Mouse (Mus musculus): Measurements from ENCODE around the gene Prmt7.

Gene Prmt7

DNA sequence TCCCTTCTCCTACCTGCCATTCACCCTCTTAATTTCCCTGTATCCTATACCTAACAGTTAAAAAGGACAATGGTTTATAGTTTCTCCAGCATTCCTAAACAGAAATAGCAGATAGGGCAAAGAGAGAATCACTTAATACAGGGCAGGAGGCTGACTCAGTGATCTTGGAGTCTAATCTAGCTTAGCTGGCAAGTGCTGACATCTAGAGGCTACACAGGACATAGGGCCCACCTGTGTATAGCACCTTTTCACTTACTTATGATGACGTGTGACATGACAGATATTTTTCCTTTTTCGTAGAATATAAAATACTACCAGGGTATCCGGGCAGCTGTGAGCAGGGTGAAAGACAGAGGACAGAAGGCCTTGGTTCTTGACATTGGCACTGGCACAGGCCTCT is 8.9 kb downstream of the Prmt7 start:
- DNase-seq (ENCODE audit: low read depth, low spot score) = no peak

DNA sequence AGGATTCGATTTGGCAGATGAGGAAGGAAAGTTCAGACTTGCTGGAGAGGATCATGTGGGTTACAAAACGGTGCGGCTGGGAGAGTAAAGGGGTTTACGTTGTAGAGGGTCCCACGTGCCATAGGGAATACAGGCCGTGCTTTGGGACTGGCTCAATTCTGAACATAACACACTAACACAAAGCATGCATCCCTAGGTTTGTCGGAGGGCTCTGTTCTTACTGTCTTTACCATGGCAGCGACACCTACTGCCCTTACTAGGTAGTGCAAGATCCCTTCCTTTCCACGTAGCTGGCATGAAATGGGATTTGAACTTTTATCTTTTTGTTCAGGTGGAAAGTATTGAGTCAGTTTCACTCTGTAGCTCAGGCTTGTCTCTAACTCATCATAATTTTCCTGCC is 15.9 kb downstream of the Prmt7 start:
- DNase-seq (ENCODE audit: low read depth, low spot score) = peak; percentile 81

DNA sequence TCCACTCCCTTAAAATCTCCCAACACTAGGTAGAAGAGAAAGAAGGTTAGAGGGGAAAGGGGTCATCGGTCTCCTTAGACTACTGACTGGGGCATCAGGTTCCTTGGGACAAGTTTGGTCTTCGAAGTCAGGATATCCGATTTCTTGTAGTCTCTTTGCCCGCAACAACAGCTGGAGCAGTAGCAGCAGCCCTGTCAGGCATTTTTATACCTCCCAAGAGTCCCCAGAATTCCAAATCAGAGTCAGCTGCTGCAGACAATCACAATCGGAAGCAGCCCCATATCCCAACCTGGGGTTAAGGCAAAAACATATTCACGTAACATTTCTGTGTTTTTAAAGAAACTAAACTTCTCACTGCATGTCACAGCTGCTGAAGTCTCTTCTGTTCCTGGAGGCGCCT is 20.8 kb downstream of the Prmt7 start:
- DNase-seq (ENCODE audit: low read depth, low spot score) = no peak

DNA sequence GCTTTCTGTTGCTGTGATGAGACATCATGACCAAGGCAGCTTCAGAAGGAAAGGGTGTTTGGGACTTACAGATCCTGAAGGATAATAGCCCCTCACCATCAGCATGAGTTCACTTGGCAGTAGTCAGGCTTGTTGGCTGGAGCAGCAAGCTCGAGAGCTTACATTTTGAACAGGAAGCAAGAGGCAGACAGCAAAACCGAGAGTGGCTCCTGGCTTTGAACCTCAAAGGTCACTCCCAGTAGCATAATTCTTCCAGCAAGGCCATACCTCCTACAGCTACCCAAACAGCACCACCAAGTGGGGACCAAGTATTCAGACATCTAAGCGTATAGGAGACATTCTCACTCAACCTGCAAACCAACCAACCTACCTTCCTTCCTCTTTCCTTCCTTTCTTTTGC is 22.0 kb downstream of the Prmt7 start:
- no peak for DNase-seq (ENCODE audit: low read depth, low spot score)

DNA sequence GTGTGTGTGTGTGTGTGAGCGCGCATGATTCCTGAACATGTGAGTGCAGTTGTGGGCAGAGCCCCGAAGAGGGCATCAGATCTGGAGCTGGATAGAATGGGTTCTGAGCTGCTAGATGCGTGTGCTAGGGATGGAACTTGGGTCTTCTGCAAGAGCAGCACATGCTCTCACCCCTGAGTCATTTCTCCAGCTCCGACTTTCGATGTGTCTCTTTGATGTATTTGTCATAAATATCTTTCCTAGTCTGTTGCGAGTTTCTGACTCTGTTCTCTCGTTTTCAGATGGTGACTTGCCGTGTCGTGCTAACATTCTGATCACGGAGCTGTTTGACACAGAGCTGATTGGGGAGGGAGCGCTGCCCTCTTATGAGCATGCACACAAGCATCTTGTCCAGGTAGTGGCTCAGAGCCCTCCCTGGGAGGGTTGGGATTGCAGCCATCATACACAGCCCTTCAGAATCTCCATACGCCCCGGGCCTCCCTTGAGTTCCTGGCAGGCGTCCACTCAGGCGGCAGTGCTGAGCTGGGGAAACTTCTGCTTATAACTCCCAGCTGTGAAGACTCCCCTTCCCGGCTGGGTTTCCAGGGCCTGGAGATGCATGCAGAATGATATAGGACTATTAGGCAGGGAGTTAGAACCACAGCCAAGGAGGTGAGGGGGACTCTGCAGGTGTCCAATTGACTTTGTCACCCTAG is 24.0 kb downstream of the Prmt7 start:
- DNase-seq (ENCODE audit: low read depth, low spot score) = no peak

DNA sequence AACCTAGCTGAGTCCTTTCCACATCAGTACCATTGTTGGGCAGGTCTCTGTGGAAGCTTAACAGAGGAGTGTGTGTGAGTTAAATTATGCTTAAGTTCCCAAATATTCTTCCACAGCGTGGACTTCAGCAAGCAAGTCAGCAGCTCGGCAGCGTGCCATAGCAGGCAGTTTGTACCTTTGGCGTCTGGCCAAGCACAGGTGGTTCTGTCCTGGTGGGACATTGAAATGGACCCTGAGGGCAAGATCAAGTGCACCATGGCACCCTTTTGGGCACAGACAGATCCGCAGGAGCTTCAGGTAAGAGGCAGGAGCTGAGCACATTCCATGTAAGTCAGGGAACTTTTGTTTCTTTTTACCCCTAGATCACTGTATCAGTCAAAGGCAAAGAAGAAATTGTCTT is 26.4 kb downstream of the Prmt7 start:
- no peak for DNase-seq (ENCODE audit: low read depth, low spot score)

DNA sequence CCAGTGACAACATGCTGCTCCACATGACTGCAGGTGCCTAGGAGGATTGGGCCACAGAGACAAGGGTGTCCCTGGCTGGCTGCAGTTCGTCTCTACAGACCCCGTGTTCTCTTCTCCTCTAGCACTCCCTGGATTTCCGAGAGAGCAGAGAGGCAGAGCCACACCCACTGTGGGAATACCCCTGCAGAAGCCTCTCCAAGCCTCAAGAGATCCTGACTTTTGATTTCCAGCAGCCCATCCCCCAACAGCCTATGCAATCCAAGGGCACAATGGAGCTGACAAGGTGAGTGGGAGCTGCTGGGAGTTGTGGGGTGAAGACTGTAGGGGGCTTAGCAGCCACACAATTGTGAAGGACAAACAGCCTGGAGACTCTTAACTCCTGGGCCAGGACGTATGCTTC is 39.5 kb downstream of the Prmt7 start:
- DNase-seq (ENCODE audit: low read depth, low spot score) = no peak

DNA sequence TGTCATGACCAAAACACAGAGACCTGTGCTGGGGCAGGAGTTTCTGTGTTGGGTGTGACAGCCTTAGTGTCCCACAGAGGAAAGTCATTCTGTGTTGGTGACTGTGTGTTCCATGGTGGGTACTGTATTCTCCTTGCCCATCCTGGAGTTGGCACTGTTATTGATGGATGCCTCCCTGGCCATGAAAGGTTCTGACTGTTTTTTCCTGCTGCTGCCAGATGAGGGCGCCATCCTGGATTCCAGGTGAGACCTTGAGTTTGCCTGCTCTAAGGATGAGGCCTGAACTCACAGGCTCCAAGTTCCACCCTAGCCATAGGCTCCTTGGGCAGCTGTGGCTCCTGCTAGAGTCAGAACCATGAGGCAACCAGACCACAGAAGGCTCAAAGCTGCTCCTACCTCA is 47.4 kb downstream of the Prmt7 start:
- no peak for DNase-seq (ENCODE audit: low read depth, low spot score)

DNA sequence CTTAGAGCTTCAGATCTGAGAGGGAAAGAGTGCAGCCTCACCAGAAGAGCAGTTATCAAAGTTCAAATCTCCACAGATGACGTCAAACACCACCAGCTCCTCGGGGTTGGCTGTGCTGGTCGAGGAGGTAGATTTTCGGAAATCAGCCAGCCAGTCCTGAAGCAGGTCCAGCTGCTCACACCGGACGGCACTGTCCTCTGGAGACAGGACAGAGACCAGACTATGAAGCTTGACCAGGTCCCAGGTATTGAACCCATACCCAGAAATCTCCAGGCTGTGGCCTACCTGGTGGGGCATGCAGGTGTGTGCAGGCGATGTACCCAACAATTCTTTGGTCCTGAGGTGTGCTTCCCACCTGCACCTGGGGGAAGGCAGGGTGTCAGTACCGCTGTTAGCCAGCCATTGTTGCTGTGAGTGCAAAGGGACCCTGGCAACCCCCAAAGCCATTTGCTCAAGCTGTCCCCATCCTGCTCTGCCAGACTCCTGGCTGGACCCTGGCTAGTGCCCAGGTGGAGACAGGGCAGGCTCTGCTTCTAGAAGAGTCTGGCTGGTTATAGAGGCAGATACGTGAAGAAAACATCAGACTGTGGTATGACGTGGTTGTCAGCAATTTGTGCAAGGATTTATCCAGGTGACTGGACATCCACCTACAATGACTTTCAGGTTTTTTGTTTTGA is 49.0 kb downstream of the Prmt7 start:
- DNase-seq (ENCODE audit: low read depth, low spot score) = no peak

DNA sequence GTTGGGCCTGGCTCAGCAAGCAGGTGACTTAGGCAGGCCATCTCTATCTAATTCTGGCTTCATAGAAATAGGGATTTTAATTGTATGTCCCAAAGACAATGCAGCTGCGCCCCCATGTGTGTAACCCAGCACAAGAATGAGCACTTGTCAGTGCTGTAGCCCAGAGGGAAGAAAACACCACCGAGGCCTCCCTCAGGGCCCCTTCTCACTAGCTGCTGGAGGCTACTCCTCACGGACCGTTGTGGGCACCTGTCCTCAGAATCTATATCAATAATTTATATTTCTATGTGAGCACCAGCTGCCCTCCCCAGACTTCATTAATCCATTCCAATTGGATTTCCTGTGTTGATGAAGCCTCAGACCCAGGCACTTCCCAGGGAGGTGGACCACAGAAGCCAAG is 50.2 kb downstream of the Prmt7 start:
- no peak for DNase-seq (ENCODE audit: low read depth, low spot score)

DNA sequence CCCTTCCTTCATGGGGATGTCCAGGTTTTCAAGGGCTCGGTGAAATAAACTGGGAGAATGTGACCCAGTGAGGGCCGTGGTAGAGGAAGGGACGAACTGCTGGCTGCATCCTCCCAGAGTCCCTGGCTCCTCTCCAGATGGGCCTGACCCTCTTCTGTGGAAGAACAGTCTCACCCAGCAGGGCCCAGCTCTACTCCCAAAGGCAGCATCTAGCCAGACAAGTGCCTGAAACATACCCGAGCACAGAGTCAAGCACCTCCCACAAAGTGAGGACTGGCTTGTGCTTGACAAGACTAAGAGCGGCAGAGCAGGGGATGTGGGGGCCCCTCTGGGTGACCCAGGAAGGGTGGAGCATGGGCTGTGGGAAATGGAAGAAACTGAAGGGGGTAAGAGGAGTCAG is 51.6 kb downstream of the Prmt7 start:
- no peak for DNase-seq (ENCODE audit: low read depth, low spot score)

DNA sequence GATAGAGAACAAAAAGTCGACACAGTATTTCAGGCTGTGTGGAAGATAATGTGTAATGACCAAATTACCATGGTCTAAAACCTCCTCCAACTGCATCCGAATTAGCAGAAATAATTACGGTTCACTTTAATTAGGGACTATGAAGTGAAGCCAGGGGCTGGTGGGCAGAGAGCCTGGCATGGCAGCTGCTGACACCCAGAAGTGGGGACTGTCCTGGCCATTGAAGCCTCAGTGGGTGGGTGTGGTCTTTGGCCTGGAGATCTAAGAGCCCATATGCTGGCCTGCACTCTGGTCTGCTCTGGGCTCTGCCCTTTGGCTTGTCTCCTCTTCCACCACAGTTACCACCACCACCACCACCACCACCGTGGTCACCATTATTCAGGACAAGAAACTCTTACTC is 53.2 kb downstream of the Prmt7 start:
- DNase-seq (ENCODE audit: low read depth, low spot score) = no peak

DNA sequence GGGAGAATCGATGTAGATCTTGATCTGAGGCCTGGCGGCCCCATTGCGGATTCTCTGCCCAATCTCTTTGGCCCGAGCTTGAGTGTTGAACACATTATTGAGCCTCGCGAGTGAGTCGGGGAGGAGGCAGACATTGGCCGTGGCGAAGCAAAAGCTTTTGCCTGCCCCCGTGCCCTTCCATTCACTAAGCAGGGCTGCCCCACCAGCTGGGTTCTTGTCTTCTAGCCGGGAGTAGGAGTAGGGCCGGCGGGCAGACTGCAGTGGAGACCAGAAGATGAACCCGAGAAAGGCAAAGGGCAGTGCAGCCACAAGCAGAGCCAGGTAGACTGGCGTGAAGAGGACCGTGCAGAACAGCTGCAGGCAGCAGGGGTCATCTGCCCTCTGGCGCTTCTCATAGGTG is 54.7 kb downstream of the Prmt7 start:
- DNase-seq (ENCODE audit: low read depth, low spot score) = no peak

DNA sequence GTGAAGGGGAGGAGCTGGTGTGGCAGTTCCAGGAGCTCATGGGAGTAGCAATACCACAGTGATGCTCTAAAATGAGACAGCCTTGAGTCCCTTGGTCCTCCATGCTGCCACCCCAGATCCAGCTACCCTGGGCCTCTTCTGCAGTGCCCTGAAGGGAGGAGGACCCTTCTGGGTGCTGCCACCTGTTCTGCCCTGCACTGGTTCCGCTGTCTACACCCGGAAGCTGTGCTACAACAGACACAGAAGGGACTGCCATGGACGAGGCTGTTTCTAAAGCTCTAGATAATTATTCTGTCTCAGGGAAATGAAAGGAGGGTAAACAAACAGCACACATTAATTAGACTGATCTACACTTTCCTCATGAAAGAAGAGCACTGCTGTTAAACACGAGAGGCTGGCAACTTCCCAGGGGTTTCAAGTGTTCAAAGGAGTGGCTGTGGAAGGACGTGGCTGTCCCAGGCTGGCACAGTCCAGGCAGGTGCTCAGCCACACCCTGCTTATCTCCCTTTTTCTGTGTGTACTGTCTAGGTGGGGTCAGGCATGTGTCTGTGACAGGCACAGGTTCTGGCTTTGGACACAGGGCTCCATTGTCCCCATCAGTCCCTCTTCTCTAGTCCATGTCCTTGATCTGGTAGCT is 58.1 kb downstream of the Prmt7 start:
- DNase-seq (ENCODE audit: low read depth, low spot score) = no peak

DNA sequence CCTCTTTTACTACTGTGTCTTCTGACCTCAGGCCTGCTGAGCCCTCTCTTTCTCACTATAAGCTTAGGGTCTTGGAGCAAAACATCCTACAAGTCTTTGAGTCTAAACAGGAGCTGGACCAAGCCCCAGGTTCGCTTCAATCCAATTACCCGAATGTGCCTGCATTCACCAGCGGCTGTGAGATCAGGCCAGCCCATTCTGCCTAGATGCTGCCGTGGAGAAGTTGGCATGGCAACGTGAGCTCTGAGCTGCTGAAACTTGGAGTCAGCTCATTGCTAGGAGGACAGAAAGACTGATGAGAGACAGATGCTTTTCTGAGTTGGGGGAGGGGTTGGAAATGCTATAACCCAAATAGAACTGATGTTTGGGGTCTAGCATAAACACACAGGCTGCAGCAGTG is 60.1 kb downstream of the Prmt7 start:
- DNase-seq (ENCODE audit: low read depth, low spot score) = no peak

DNA sequence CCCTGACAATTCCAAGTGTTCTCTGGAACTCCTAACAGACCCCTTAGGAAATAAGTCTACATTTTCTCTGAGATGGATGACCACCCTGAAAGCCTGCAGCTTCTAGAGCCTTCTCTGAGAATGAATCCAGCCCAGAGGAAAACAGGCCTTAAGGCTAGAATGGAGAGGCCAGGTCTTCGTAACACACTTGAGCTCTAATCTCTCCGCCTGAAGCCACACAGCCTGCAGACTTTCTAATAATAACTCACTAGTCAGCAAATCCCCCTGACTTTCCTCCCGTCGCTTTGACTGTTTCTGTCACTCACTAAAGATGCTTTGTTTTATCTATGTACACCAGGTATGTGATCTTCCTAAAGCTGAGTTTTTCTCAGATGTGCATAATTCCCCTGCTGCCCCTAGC is 60.6 kb downstream of the Prmt7 start:
- DNase-seq (ENCODE audit: low read depth, low spot score) = no peak

DNA sequence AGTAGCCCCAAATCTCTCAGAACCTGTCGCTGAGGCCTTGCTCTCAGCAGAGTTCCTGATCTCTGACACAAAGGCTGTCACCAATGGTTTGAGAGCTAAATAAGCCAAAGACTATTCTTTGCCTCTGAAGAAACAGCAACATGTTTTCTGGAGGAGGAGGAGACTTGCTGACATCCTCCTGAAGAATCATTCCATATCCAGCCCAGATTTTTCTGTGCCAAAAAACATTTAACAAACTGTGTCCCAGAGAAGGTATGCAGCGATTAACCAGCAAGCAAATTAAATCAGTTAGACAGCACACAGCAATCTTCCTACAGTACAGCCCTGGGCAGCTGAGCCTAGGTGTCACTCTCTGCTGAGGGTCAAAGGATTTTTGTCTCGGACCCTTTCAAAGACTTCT is 62.7 kb downstream of the Prmt7 start:
- no peak for DNase-seq (ENCODE audit: low read depth, low spot score)

DNA sequence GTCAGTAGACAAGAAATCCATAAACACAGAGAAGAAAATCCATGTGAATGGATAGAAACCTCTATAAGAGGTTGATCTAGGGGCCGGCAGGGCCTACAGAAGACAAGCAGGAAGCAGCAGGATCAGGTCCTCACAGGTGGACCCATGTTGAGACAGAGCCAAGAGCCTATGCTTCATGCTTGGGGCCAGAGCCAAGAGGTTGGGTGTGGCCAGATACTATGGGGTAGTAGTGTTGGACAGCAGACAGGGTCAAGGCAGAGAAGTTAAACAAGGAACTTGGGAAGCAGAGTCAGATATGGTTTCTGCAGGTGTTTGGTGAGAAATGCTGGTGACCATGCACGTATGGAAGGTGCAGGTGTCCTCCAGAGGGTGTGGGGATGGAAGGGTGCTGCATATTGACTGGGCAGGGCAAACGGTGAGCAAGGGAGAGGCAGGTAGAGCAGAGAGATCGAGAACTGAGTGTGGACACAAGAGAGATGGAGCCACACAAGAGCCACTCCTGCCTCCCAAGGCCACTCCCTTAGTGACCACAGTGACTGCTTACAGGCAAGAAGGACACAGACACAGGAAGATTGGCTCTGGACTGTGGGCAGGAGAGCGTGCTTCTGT is 66.1 kb downstream of the Prmt7 start:
- no peak for DNase-seq (ENCODE audit: low read depth, low spot score)

DNA sequence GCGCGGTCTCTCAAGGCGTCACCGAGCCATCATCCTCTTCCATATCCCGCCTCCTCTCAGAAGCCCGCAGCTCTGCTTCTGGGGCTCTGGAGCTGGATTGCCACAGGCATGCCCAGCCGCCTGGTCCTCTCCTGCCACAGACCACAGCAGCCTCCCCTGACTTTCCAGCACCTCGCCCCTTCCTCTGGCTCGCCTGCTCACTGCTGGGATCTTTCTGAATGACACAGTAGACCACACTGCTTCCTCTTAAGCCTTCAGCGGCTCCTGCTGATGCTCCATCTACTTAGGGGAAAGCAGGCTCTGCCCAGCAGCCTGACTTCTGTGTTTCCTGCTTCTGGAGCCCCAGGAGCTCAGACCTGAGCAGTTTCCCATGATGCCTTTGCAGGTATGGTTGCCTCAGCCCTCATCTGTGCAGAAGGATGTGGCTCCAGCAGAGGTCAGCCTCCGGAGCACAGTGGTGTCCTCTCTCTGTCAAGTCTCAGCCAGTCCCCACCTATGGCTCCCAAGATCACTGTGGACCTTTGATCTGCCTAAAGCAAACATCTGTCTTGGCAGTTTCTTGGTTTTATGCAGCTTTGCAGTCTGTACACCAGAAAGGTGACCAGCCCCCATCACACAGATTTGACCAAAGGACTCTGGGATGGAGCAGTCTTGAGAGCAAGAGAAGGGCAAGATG is 67.8 kb downstream of the Prmt7 start:
- DNase-seq (ENCODE audit: low read depth, low spot score) = no peak

DNA sequence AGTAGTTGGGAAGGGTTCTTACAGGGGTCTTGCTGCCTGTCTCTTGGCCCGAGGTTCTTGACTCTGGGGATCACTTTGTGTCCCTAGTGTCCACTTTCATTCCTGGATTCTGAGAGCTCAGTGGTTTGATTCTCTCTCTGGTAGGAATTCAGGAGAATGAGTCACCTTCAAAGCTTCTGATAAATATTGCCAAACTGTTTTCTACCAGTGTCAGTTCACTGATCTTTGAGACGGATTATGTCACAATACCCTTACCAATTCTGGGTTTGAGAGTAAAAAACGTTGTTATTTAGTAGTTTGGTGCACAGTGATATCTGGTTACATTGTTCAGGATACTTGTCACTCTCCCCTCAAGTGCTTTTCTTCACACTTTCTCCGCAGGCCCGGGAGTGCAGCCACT is 69.4 kb downstream of the Prmt7 start:
- DNase-seq (ENCODE audit: low read depth, low spot score) = peak; percentile 35

DNA sequence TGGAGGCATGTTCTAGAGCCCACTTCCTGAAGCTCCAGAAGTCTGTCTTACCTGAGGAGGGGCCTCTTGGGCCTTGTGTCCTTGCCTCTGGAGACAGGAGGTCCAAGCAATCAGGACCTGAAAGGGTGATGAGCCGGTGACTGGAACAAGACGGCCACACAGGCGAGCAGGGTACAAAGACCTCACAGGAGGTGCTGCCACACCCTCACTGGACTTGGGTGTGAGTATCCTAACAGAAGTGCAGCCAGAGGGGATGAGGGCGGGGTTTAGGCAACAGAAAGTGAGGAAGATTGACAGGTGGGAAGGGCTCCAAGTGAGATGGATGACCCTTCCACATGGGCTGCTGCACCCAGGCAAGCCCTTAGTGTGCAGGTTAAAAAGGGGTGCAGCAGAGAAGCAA is 70.1 kb downstream of the Prmt7 start:
- DNase-seq (ENCODE audit: low read depth, low spot score) = no peak

DNA sequence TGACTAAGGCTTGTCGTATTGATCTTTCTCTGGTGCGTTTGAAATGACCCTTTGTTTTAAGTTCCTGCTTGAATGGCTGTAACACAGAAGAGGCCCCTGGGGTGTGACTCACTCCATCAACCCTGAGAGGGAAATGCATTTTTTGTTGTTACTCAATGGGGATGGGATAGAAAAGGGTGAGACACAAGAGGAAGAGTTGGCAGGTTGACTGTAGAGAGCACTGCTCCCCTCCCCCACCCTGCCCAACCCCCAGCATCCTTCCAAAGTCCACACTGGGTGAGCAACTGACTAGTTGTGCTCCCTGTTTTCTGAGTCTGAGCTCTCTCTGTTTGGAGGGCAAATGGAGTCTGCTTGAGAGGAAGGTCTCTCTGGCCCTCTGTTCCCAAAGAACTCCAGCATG is 76.7 kb downstream of the Prmt7 start:
- DNase-seq (ENCODE audit: low read depth, low spot score) = peak; percentile 76

Data from 3T3-L1 (cell line).